Mouse (Mus musculus) liver, embryonic 14.5 days (tissue): ENCODE results near the gene Fam174b. TPM values are rescaled to one million over a fixed set of nuclear protein-coding genes. Genes with fewer than 3 reads are reported as not detected.

ENCODE experiments used
- ATAC-seq: fragments of 200-750 bp; cut with Nextera tagmentation; 2 replicates; pipeline ENCODE4 v1.8.0; 2017; ENCODE audit warnings: moderate number of reproducible peaks, mild to moderate bottlenecking, moderate library complexity; ENCODE audit not compliant: insufficient read depth
- DNase-seq, 3 experiments: peaks; one replicate each; pipeline ENCODE4 v3.0.0-alpha.2; 2012 to 2013; ENCODE audit warnings: low read depth in 3 of 3, low spot score in 3 of 3
- H3K27ac ChIP-seq: fragments of 300-500 bp; sonication (generic); 2 replicates; pipeline ENCODE4 v1.5.1; 2014; ENCODE audit warnings: moderate library complexity, mild to moderate bottlenecking, control low read depth, inconsistent platforms
- H3K27me3 ChIP-seq: fragments of 300-500 bp; sonication (generic); 2 replicates; pipeline ENCODE4 v1.6.1; 2014; ENCODE audit warnings: mild to moderate bottlenecking, low read length, moderate library complexity; ENCODE audit not compliant: control insufficient read depth, insufficient read depth
- H3K36me3 ChIP-seq: fragments of 300-500 bp; sonication (generic); replicated peaks from 2 replicates; pipeline ENCODE4 v1.6.1; 2014; ENCODE audit warnings: low read depth; ENCODE audit not compliant: control insufficient read depth, insufficient read depth
- H3K4me1 ChIP-seq, 2 experiments: fragments of 200-500 bp in 1 of 2; fragments of 300-500 bp in 1 of 2; sonication (generic) in 1 of 2; replicated peaks; 2 replicates each; pipeline ENCODE4 v1.6.1; 2012 to 2014; ENCODE audit warnings: antibody characterized with exemption in 1 of 2, inconsistent platforms in 1 of 2, low read length in 1 of 2; ENCODE audit not compliant: control insufficient read depth in 2 of 2, insufficient read depth in 2 of 2
- H3K4me2 ChIP-seq: fragments of 300-500 bp; sonication (generic); 2 replicates; pipeline ENCODE4 v1.6.1; 2014; ENCODE audit warnings: low read depth, mild to moderate bottlenecking, control low read depth, moderate library complexity
- H3K4me3 ChIP-seq, 2 experiments: fragments of 200-500 bp in 1 of 2; fragments of 300-500 bp in 1 of 2; sonication (generic) in 1 of 2; 2 replicates each; pipeline ENCODE4 v1.5.1; 2012 to 2014; ENCODE audit warnings: low read depth in 2 of 2, low read length in 2 of 2, mild to moderate bottlenecking in 2 of 2, control low read depth in 1 of 2, inconsistent platforms in 1 of 2, moderate library complexity in 1 of 2; ENCODE audit not compliant: insufficient read depth in 1 of 2
- H3K9ac ChIP-seq: fragments of 300-500 bp; sonication (generic); replicated peaks from 2 replicates; pipeline ENCODE4 v1.6.1; 2014; ENCODE audit warnings: mild to moderate bottlenecking, control low read depth, moderate library complexity
- H3K9me3 ChIP-seq: fragments of 300-500 bp; sonication (generic); 2 replicates; pipeline ENCODE4 v1.6.1; 2016; ENCODE audit warnings: low read length, mixed read lengths; ENCODE audit not compliant: control insufficient read depth
- CTCF ChIP-seq: IDR thresholded peaks from 2 replicates; pipeline ENCODE4 v1.5.1; 2016; ENCODE audit warnings: antibody characterized with exemption, low read depth, control low read depth
- EP300 ChIP-seq: IDR thresholded peaks from 2 replicates; pipeline ENCODE4 v1.6.1; 2016; ENCODE audit warnings: antibody characterized with exemption, low read depth
- whole genome bisulfite sequencing: fragments of 180-500 bp; shearing (Covaris S2); extraction: QIAGEN DNeasy Blood & Tissue Kit; methylation state at CpG from one replicate; pipeline ENCODE4 v1.1.7; 2014; ENCODE audit not compliant: insufficient replicate concordance; 5-methylcytosine and 5-hydroxymethylcytosine counted together
- polyA plus RNA-seq, 2 experiments: library from polyadenylated mRNA; depleted of rRNA in 1 of 2; stranded (reverse) in 1 of 2; unstranded in 1 of 2; fragments of >200 nt; fragmentation: Nextera tagmentation in 1 of 2; extraction: Ambion mirVana in 1 of 2; gene quantifications; 2 replicates each; pipeline versions ENCODE4 v1.2.1 to v1.2.3; 2012 to 2014

The Fam174b gene
- polyA plus RNA-seq, 2 experiments, result 1.6 to 2.3 TPM

- DNase-seq (no peak), ATAC-seq (no peak)
- H3K9me3 ChIP-seq, result no peaks in the 10 kb centered on the region
- H3K4me3 ChIP-seq, result no peak overlapping the region
- H3K9ac ChIP-seq, result no peak overlapping the region
- H3K4me2 ChIP-seq, result no peak overlapping the region
- H3K27me3 ChIP-seq, result no peaks in the 10 kb centered on the region
- H3K27ac ChIP-seq, result no peak overlapping the region
- no peaks in the 10 kb centered on the region for H3K4me1 ChIP-seq
- WGBS, result 69% methylated on average over 5 of the region's 5 CpGs
- H3K36me3 ChIP-seq, result no peaks in the 10 kb centered on the region
- TF ChIP-seq CTCF (no peak), EP300 (no peak)
Observed at GRCm38 (mm10) chr7:73748437-73749108, 8.5 kb downstream of the Fam174b start.

- TF ChIP-seq EP300 (no peak), CTCF (peak; percentile 42)
- Histone ChIP-seq H3K4me1 (no peaks in the 10 kb centered on the region), H3K36me3 (no peaks in the 10 kb centered on the region), H3K4me2 (no peak overlapping the region), H3K9ac (no peak overlapping the region), H3K9me3 (no peaks in the 10 kb centered on the region), H3K4me3 (no peak overlapping the region), H3K27ac (no peak overlapping the region), H3K27me3 (no peaks in the 10 kb centered on the region)
- DNase-seq, result no peak
- ATAC-seq, result no peak
- 58% methylated on average over 2 of the region's 2 CpGs for WGBS
Observed at GRCm38 (mm10) chr7:73749339-73749738, 9.2 kb downstream of the Fam174b start.

- no peak overlapping the region for H3K9ac ChIP-seq
- no peak overlapping the region for H3K4me2 ChIP-seq
- TF ChIP-seq EP300, result no peak
- TF ChIP-seq CTCF, result no peak
- 64% methylated on average over 7 of the region's 7 CpGs for WGBS
- no peak for DNase-seq
- no peaks in the 10 kb centered on the region for H3K9me3 ChIP-seq
- no peaks in the 10 kb centered on the region for H3K36me3 ChIP-seq
- no peaks in the 10 kb centered on the region for H3K4me1 ChIP-seq
- ATAC-seq, result no peak
- H3K27me3 ChIP-seq, result no peaks in the 10 kb centered on the region
- H3K27ac ChIP-seq, result no peak overlapping the region
- no peak overlapping the region for H3K4me3 ChIP-seq
Observed at GRCm38 (mm10) chr7:73749983-73750382, 9.9 kb downstream of the Fam174b start.

GRCm38 (mm10) chr7:73753598-73753997, 13.5 kb downstream of the Fam174b start:
- Histone ChIP-seq H3K36me3 (no peaks in the 10 kb centered on the region), H3K4me3 (no peak overlapping the region), H3K27ac (no peak overlapping the region), H3K9ac (no peak overlapping the region), H3K9me3 (no peaks in the 10 kb centered on the region), H3K4me1 (no peaks in the 10 kb centered on the region), H3K27me3 (no peaks in the 10 kb centered on the region), H3K4me2 (no peak overlapping the region)
- no peak for ATAC-seq
- no peak for TF ChIP-seq EP300
- no peak for TF ChIP-seq CTCF
- WGBS, result 56% methylated on average over 1 of the region's 1 CpGs
- DNase-seq, result no peak

GRCm38 (mm10) chr7:73755377-73756110, 15.4 kb downstream of the Fam174b start:
- Histone ChIP-seq H3K4me3 (no peak overlapping the region), H3K9ac (no peak overlapping the region), H3K9me3 (no peaks in the 10 kb centered on the region), H3K4me1 (no peaks in the 10 kb centered on the region), H3K4me2 (no peak overlapping the region), H3K36me3 (no peaks in the 10 kb centered on the region), H3K27me3 (no peaks in the 10 kb centered on the region), H3K27ac (no peak overlapping the region)
- no peak for TF ChIP-seq EP300
- no peak for TF ChIP-seq CTCF
- WGBS, result 58% methylated on average over 1 of the region's 1 CpGs
- ATAC-seq, result no peak
- no peak for DNase-seq
